8 mouse cellular contexts compared by ENCODE assay signal in genomic region chr16:13818560-13819393, GRCm38 (mm10). TPM values are rescaled to one million over a fixed set of nuclear protein-coding genes. Genes with fewer than 3 reads are reported as not detected.
DNase-seq lines count a peak whose midpoint lies in the region; ATAC-seq and TF ChIP-seq lines count a peak whose summit lies in the region.

Gene Ntan1, plus strand, starts transcription at chr16:13818845.

- H3K4me1 ChIP-seq in bone marrow, adult 2 months (ENCODE audit: control insufficient read depth, insufficient read depth, low read length): peaks cover 3% of the 10 kb centered on the region; the same call in 1 of the 2 replicates
- peaks cover 25% of the 10 kb centered on the region for H3K4me1 ChIP-seq in embryonic facial prominence, embryonic 15.5 days
- H3K4me1 ChIP-seq in limb, embryonic 14.5 days (ENCODE audit: control insufficient read depth, insufficient read depth, low read length): peaks cover 8% of the 10 kb centered on the region; the same call in 1 of the 2 replicates
- H3K4me1 ChIP-seq in midbrain, postnatal 0 days (ENCODE audit: insufficient read depth, low read length): peaks cover 6% of the 10 kb centered on the region; the same call in 1 of the 2 replicates

- TF ChIP-seq CTCF in bone marrow, adult 2 months (IDR thresholded peaks at IDR 0.05; ENCODE audit: control insufficient read depth, insufficient read depth, low read length): no peak
- TF ChIP-seq CTCF in midbrain, postnatal 0 days (IDR thresholded peaks at IDR 0.05): no peak

- TF ChIP-seq POLR2A in bone marrow, adult 2 months (IDR thresholded peaks at IDR 0.05; ENCODE audit: borderline replicate concordance, control insufficient read depth, low read depth, low read length): peak; percentile 82; the same call in 1 of the 2 replicates
- peak; percentile 80; the same call in 1 of the 2 replicates for TF ChIP-seq POLR2A in limb, embryonic 14.5 days (IDR thresholded peaks at IDR 0.05; ENCODE audit: borderline replicate concordance, extremely low read depth, insufficient read depth, insufficient read length)

- under 1% methylated on average over 56 of the region's 58 CpGs for WGBS in bone marrow, adult 2 months
- WGBS in embryonic facial prominence, embryonic 15.5 days: under 1% methylated on average over 56 of the region's 58 CpGs
- under 1% methylated on average over 55 of the region's 58 CpGs for WGBS in limb, embryonic 14.5 days
- WGBS in midbrain, postnatal 0 days: under 1% methylated on average over 45 of the region's 58 CpGs

- H3K4me3 ChIP-seq in bone marrow, adult 2 months (replicated peaks; ENCODE audit: control insufficient read depth, low read depth, low read length): peak within 1 kb of the TSS; percentile 81
- peak within 1 kb of the TSS; percentile 88 for H3K4me3 ChIP-seq in embryonic facial prominence, embryonic 15.5 days (replicated peaks)
- peak within 1 kb of the TSS; percentile 82 for H3K4me3 ChIP-seq in limb, embryonic 14.5 days (replicated peaks; ENCODE audit: low read length)
- peak within 1 kb of the TSS; percentile 84 for H3K4me3 ChIP-seq in midbrain, postnatal 0 days (ENCODE audit: low read depth, low read length)

- DNase-seq in 416B (ENCODE audit: low read depth): peak; percentile 95
- peak; percentile 95 for DNase-seq in heart, adult 8-10 months (ENCODE audit: low spot score)
- DNase-seq in kidney, adult 9 months: peak; percentile 98
- peak; percentile 95 for DNase-seq in limb, embryonic 14.5 days (ENCODE audit: low spot score)
- DNase-seq in midbrain, postnatal 0 days (ENCODE audit: low spot score): peak; percentile 97
- DNase-seq in spleen, postnatal 14 days (ENCODE audit: low spot score in 2 of 2): peak; percentile 92 to 94

- ATAC-seq in embryonic facial prominence, embryonic 15.5 days (ENCODE audit: insufficient number of reproducible peaks, low FRiP score, low TSS enrichment, low read depth): peak; percentile 96
- peak; percentile 94 for ATAC-seq in limb, embryonic 14.5 days (ENCODE audit: low FRiP score, low read depth)
- peak; percentile 96 for ATAC-seq in midbrain, postnatal 0 days (ENCODE audit: low FRiP score)

- peak within 1 kb of the TSS; percentile 85 for H3K9ac ChIP-seq in embryonic facial prominence, embryonic 15.5 days
- peak within 1 kb of the TSS; percentile 92 for H3K9ac ChIP-seq in limb, embryonic 14.5 days (ENCODE audit: low read depth, low read length, severe bottlenecking)
- H3K9ac ChIP-seq in midbrain, postnatal 0 days (replicated peaks; ENCODE audit: low read length, poor library complexity, severe bottlenecking): peak within 1 kb of the TSS; percentile 79

- H3K27me3 ChIP-seq in embryonic facial prominence, embryonic 15.5 days: no peaks in the 10 kb centered on the region
- H3K27me3 ChIP-seq in limb, embryonic 14.5 days (ENCODE audit: control insufficient read depth, insufficient read depth, low read length): no peaks in the 10 kb centered on the region
- H3K27me3 ChIP-seq in midbrain, postnatal 0 days (ENCODE audit: insufficient read depth, low read length): no peaks in the 10 kb centered on the region

- H3K9me3 ChIP-seq in embryonic facial prominence, embryonic 15.5 days (replicated peaks): no peaks in the 10 kb centered on the region
- no peaks in the 10 kb centered on the region for H3K9me3 ChIP-seq in limb, embryonic 14.5 days (ENCODE audit: control insufficient read depth, low read length)
- no peaks in the 10 kb centered on the region for H3K9me3 ChIP-seq in midbrain, postnatal 0 days (ENCODE audit: low read length)

- peak within 1 kb of the TSS; percentile 53 for H3K4me2 ChIP-seq in embryonic facial prominence, embryonic 15.5 days (replicated peaks)
- H3K4me2 ChIP-seq in limb, embryonic 14.5 days (replicated peaks; ENCODE audit: low read depth, low read length, severe bottlenecking): peak within 1 kb of the TSS; percentile 59
- H3K4me2 ChIP-seq in midbrain, postnatal 0 days (ENCODE audit: low read depth, low read length, poor library complexity, severe bottlenecking): peak within 1 kb of the TSS; percentile 73

- peak within 1 kb of the TSS; percentile 87 for H3K27ac ChIP-seq in bone marrow, adult 2 months (ENCODE audit: control insufficient read depth, insufficient read depth, low read depth, low read length, poor library complexity)
- peak within 1 kb of the TSS; percentile 97 for H3K27ac ChIP-seq in embryonic facial prominence, embryonic 15.5 days (replicated peaks)
- H3K27ac ChIP-seq in limb, embryonic 14.5 days (replicated peaks; ENCODE audit: low read depth, low read length): peak within 1 kb of the TSS; percentile 96
- H3K27ac ChIP-seq in midbrain, postnatal 0 days (ENCODE audit: low read depth, low read length): peak within 1 kb of the TSS; percentile 97

- H3K36me3 ChIP-seq in embryonic facial prominence, embryonic 15.5 days: peaks cover 18% of the 10 kb centered on the region
- H3K36me3 ChIP-seq in limb, embryonic 14.5 days (ENCODE audit: control insufficient read depth, insufficient read depth, low read length): peaks cover 21% of the 10 kb centered on the region
- H3K36me3 ChIP-seq in midbrain, postnatal 0 days (ENCODE audit: insufficient read depth, low read length): no peaks in the 10 kb centered on the region

RNA-seq across cellular contexts. Expression of gene Ntan1, which starts in this region (rescaled TPM):
- 25.0 and 43.3 TPM in 2 replicates for polyA plus RNA-seq in bone marrow, adult 2 months (2011; ENCODE audit: insufficient read depth, insufficient read length, low replicate concordance, missing spikeins)
- 187 and 201 TPM in 2 replicates for polyA plus RNA-seq in embryonic facial prominence, embryonic 15.5 days (2015; fragmentation: Nextera tagmentation; extraction: Ambion mirVana)
- 10 to 100 TPM; 42.5 to 50.4 (median 43.5) TPM for total RNA-seq in heart, adult 8-10 months (2022)
- polyA plus RNA-seq in limb, embryonic 14.5 days (2012; rRNA removed): 100 and 115 TPM in 2 replicates
- 199 and 214 TPM in 2 replicates for polyA plus RNA-seq in limb, embryonic 14.5 days (2014; fragmentation: Nextera tagmentation; extraction: Ambion mirVana)
- total RNA-seq in midbrain, postnatal 0 days (2014; rRNA removed): 148 and 162 TPM in 2 replicates
- polyA plus RNA-seq in midbrain, postnatal 0 days (2015; fragmentation: Nextera tagmentation; extraction: Ambion mirVana): 224 and 237 TPM in 2 replicates

Comparison
In these comparisons a context has a peak if more than half of its experiments do, and no peak if none do; other contexts are left out.
1. Peak in every context shown above with its lines: DNase-seq, ATAC-seq, H3K4me3 ChIP-seq and H3K27ac ChIP-seq.